Mouse (Mus musculus) retina, postnatal 1 day (tissue): ENCODE results near the gene Ptpn7.
"Not testable (repeated sequence)": the region's sequence is repeated elsewhere in the genome, so short reads cannot be mapped to it uniquely, and the experiment has no call there.

ENCODE experiments used
- DNase-seq: peaks from one replicate; pipeline ENCODE4 v3.0.0-alpha.2; 2012

Ptpn7 gene

GRCm38 (mm10) chr1:135189186-135189585 is 56.7 kb downstream of the Ptpn7 start:
- no peak for DNase-seq

- not testable (repeated sequence) for DNase-seq
Observed at GRCm38 (mm10) chr1:135194335-135194734, 61.8 kb downstream of the Ptpn7 start.
